Mouse (Mus musculus): Measurements from ENCODE around the gene Gm20695.

GRCm38 (mm10) chr16:3934701-3935100 lies 50.3 kb downstream of the Gm20695 start:
- no peak for TF ChIP-seq CTCF (IDR thresholded peaks at IDR 0.05; ENCODE audit: low read depth)
- no peak for TF ChIP-seq EP300 (IDR thresholded peaks at IDR 0.05; ENCODE audit: low read depth)
